Mouse (Mus musculus): Measurements from ENCODE around the gene Cald1.

GRCm38 (mm10) chr6:34770491-34770890, 172.2 kb downstream of the Cald1 start:
- TF ChIP-seq TAL1 (IDR thresholded peaks at IDR 0.05; ENCODE audit: low read length) (no peak), GATA1 (IDR thresholded peaks at IDR 0.05; ENCODE audit: low read length) (no peak)

Data from erythroblast, embryonic 14.5 days (primary cell).